Mouse (Mus musculus) retina, postnatal 7 days (tissue): ENCODE results near the gene Ywhag.

Source experiments
- DNase-seq: peaks from one replicate; pipeline ENCODE4 v3.0.0-alpha.2; 2012; ENCODE audit warnings: low read depth, low spot score

The Ywhag gene

GRCm38 (mm10) chr5:135888405-135889215 lies 45.8 kb downstream of the Ywhag start:
- no peak for DNase-seq

GRCm38 (mm10) chr5:135887675-135888102 lies 46.7 kb downstream of the Ywhag start, which contains the start of gene Hspb1:
Hspb1 (plus strand) TSS chr5:135887919.
- DNase-seq: no peak

- DNase-seq: no peak
These were observed 49.8 kb downstream of the Ywhag start for GRCm38 (mm10) chr5:135884641-135885040.

- DNase-seq: no peak
These were observed 54.8 kb downstream of the Ywhag start for GRCm38 (mm10) chr5:135879449-135880158.

GRCm38 (mm10) chr5:135877831-135878231 lies 56.6 kb downstream of the Ywhag start:
- DNase-seq: peak; percentile 64

GRCm38 (mm10) chr5:135877180-135877579 lies 57.2 kb downstream of the Ywhag start:
- no peak for DNase-seq

GRCm38 (mm10) chr5:135873753-135874152 lies 60.7 kb downstream of the Ywhag start:
- DNase-seq: no peak

- no peak for DNase-seq
These were observed 61.4 kb downstream of the Ywhag start for GRCm38 (mm10) chr5:135872996-135873395.

GRCm38 (mm10) chr5:135870505-135870904 lies 63.9 kb downstream of the Ywhag start:
- no peak for DNase-seq

GRCm38 (mm10) chr5:135869661-135870423 lies 64.6 kb downstream of the Ywhag start:
- no peak for DNase-seq

GRCm38 (mm10) chr5:135868653-135869052 lies 65.8 kb downstream of the Ywhag start:
- DNase-seq: no peak

GRCm38 (mm10) chr5:135867637-135868593 lies 66.5 kb downstream of the Ywhag start:
- no peak for DNase-seq

- no peak for DNase-seq
These were observed 67.8 kb downstream of the Ywhag start for GRCm38 (mm10) chr5:135866662-135867061.
